Mouse (Mus musculus) liver, embryonic 14.5 days (tissue): Measurements from ENCODE around the gene B4galt4. TPM values are rescaled to one million over a fixed set of nuclear protein-coding genes. Genes with fewer than 3 reads are reported as not detected.

Experiments used
- ATAC-seq: fragments of 200-750 bp; cut with Nextera tagmentation; 2 replicates; pipeline ENCODE4 v1.8.0; 2017; ENCODE audit warnings: moderate number of reproducible peaks, mild to moderate bottlenecking, moderate library complexity; ENCODE audit not compliant: insufficient read depth
- DNase-seq, 3 experiments: peaks; one replicate each; pipeline ENCODE4 v3.0.0-alpha.2; 2012 to 2013; ENCODE audit warnings: low read depth in 3 of 3, low spot score in 3 of 3
- H3K27ac ChIP-seq: fragments of 300-500 bp; sonication (generic); 2 replicates; pipeline ENCODE4 v1.5.1; 2014; ENCODE audit warnings: moderate library complexity, mild to moderate bottlenecking, control low read depth, inconsistent platforms
- H3K27me3 ChIP-seq: fragments of 300-500 bp; sonication (generic); 2 replicates; pipeline ENCODE4 v1.6.1; 2014; ENCODE audit warnings: mild to moderate bottlenecking, low read length, moderate library complexity; ENCODE audit not compliant: control insufficient read depth, insufficient read depth
- H3K36me3 ChIP-seq: fragments of 300-500 bp; sonication (generic); replicated peaks from 2 replicates; pipeline ENCODE4 v1.6.1; 2014; ENCODE audit warnings: low read depth; ENCODE audit not compliant: control insufficient read depth, insufficient read depth
- H3K4me1 ChIP-seq, 2 experiments: fragments of 200-500 bp in 1 of 2; fragments of 300-500 bp in 1 of 2; sonication (generic) in 1 of 2; replicated peaks; 2 replicates each; pipeline ENCODE4 v1.6.1; 2012 to 2014; ENCODE audit warnings: antibody characterized with exemption in 1 of 2, inconsistent platforms in 1 of 2, low read length in 1 of 2; ENCODE audit not compliant: control insufficient read depth in 2 of 2, insufficient read depth in 2 of 2
- H3K4me2 ChIP-seq: fragments of 300-500 bp; sonication (generic); 2 replicates; pipeline ENCODE4 v1.6.1; 2014; ENCODE audit warnings: low read depth, mild to moderate bottlenecking, control low read depth, moderate library complexity
- H3K4me3 ChIP-seq, 2 experiments: fragments of 200-500 bp in 1 of 2; fragments of 300-500 bp in 1 of 2; sonication (generic) in 1 of 2; 2 replicates each; pipeline ENCODE4 v1.5.1; 2012 to 2014; ENCODE audit warnings: low read depth in 2 of 2, low read length in 2 of 2, mild to moderate bottlenecking in 2 of 2, control low read depth in 1 of 2, inconsistent platforms in 1 of 2, moderate library complexity in 1 of 2; ENCODE audit not compliant: insufficient read depth in 1 of 2
- H3K9ac ChIP-seq: fragments of 300-500 bp; sonication (generic); replicated peaks from 2 replicates; pipeline ENCODE4 v1.6.1; 2014; ENCODE audit warnings: mild to moderate bottlenecking, control low read depth, moderate library complexity
- H3K9me3 ChIP-seq: fragments of 300-500 bp; sonication (generic); 2 replicates; pipeline ENCODE4 v1.6.1; 2016; ENCODE audit warnings: low read length, mixed read lengths; ENCODE audit not compliant: control insufficient read depth
- CTCF ChIP-seq: IDR thresholded peaks from 2 replicates; pipeline ENCODE4 v1.5.1; 2016; ENCODE audit warnings: antibody characterized with exemption, low read depth, control low read depth
- EP300 ChIP-seq: IDR thresholded peaks from 2 replicates; pipeline ENCODE4 v1.6.1; 2016; ENCODE audit warnings: antibody characterized with exemption, low read depth
- WGBS: fragments of 180-500 bp; shearing (Covaris S2); extraction: QIAGEN DNeasy Blood & Tissue Kit; methylation state at CpG from one replicate; pipeline ENCODE4 v1.1.7; 2014; ENCODE audit not compliant: insufficient replicate concordance; 5-methylcytosine and 5-hydroxymethylcytosine counted together
- polyA plus RNA-seq, 2 experiments: library from polyadenylated mRNA; depleted of rRNA in 1 of 2; stranded (reverse) in 1 of 2; unstranded in 1 of 2; fragments of >200 nt; fragmentation: Nextera tagmentation in 1 of 2; extraction: Ambion mirVana in 1 of 2; gene quantifications; 2 replicates each; pipeline versions ENCODE4 v1.2.1 to v1.2.3; 2012 to 2014

The B4galt4 gene
- polyA plus RNA-seq, 2 experiments: 1.3 to 2.3 TPM

DNA sequence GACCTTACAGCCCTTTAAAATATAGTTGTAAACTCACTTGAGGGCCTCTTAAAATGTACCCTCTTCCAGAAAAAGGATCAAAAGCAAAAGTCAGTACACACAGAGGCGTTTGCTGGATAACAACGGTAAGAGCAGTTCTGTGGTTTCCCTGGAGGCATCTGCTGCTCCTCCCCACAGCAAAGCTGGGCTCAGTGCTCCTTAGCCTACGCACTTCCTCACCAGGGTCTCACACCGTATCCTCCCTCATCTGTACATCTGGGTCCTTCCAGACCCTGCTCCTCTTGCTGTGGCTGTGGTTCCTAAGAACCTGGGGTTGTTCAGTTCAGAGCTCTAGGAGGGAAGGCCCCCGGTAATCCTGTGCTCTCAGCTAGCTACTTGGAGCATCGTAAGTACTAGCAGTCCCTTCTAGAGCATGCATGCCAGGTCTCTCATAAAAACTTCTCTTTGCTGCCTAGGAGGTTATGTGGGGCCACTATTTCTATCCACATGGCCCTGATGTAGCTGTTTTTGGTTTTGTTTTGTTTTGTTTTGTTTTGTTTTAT lies 18.8 kb downstream of the B4galt4 start:
- TF ChIP-seq EP300 (no peak), CTCF (no peak)
- no peak overlapping the region for H3K27ac ChIP-seq
- no peaks in the 10 kb centered on the region for H3K36me3 ChIP-seq
- peaks cover 0 to 11% of the 10 kb centered on the region in 2 experiments; a peak in 2 of 4 replicates for H3K4me1 ChIP-seq
- H3K9me3 ChIP-seq: no peaks in the 10 kb centered on the region
- H3K4me2 ChIP-seq: no peak overlapping the region
- no peaks in the 10 kb centered on the region; the same call in 1 of the 2 replicates for H3K27me3 ChIP-seq
- no peak overlapping the region for H3K4me3 ChIP-seq
- no peak overlapping the region for H3K9ac ChIP-seq
- ATAC-seq (no peak), DNase-seq (no peak)
- 28% methylated on average over 6 of the region's 6 CpGs for WGBS

DNA sequence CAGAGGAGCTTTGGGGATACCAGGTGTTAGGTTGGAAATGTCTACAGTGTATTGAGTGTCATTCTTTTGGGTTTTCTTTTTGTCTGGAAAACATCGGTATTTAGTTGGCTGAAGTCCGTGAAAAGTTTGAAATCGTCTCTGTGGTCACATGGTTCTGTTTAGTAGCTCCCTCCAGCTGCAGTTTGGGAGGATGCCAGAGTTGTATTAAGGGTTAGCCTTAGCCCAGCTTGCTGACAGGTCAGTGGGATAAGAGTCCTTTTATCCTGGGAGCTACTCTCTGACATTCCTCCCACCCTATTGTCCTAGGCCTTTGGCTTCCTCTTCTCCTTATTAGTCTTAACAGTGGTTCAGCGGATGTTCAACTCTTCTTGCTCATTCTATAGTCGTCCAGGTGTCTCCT lies 19.9 kb downstream of the B4galt4 start:
- Histone ChIP-seq H3K27ac (no peak overlapping the region), H3K36me3 (no peaks in the 10 kb centered on the region), H3K27me3 (no peaks in the 10 kb centered on the region; the same call in 1 of the 2 replicates), H3K4me1 (peaks cover 0 to 4% of the 10 kb centered on the region in 2 experiments; a peak in 2 of 4 replicates), H3K9me3 (no peaks in the 10 kb centered on the region), H3K4me2 (no peak overlapping the region), H3K4me3 (no peak overlapping the region), H3K9ac (no peak overlapping the region)
- ATAC-seq (no peak), DNase-seq (no peak)
- TF ChIP-seq EP300 (no peak), CTCF (no peak)
- WGBS: 72% methylated on average over 5 of the region's 5 CpGs

DNA sequence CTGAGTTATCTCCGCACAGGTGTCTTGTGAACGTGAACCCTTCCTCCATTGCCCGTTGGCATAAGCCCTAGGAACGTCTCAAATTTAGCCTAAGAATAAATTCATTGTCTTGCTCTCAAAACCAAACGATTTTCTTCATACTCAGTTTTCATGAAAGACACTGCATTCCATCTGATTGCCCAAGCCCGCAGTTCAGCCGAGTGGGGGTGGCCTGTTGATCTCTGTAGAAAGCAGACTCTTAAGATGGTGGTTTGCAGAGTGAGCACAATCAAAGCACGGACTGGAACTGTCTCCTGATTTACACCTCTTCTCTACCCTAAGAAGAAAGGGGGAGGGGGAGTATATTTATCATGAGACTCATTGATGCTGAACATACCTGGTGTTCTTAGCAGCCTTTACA lies 20.3 kb downstream of the B4galt4 start:
- TF ChIP-seq CTCF (no peak), EP300 (no peak)
- DNase-seq: no peak
- Histone ChIP-seq H3K9me3 (no peaks in the 10 kb centered on the region), H3K9ac (no peak overlapping the region), H3K27ac (no peak overlapping the region), H3K4me1 (peaks cover 0 to 4% of the 10 kb centered on the region in 2 experiments; a peak in 2 of 4 replicates), H3K4me3 (no peak overlapping the region), H3K27me3 (no peaks in the 10 kb centered on the region; the same call in 1 of the 2 replicates), H3K4me2 (no peak overlapping the region), H3K36me3 (no peaks in the 10 kb centered on the region)
- no peak for ATAC-seq
- WGBS: 64% methylated on average over 8 of the region's 8 CpGs

DNA sequence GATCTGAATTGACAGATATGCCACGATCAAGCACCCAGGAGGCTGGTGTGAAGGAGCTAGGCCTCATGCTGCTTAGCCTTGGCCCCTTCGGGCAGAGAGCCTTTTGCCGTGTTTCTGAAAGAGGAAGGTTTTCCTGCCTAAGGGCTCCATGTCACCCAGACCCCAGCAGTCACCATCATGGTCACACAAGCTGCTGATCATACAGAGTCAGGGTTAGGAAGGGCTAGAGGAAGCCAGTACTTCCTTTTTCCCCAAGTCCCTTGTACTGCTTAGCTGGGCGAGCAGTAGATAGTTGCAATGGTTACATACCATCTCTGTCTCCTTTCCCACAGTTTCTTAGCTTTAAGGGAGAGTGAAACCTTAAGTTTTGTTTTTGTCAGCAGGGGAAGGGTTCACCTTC lies 21.4 kb downstream of the B4galt4 start:
- H3K27me3 ChIP-seq: no peaks in the 10 kb centered on the region; the same call in 1 of the 2 replicates
- no peak overlapping the region for H3K4me3 ChIP-seq
- H3K36me3 ChIP-seq: no peaks in the 10 kb centered on the region
- H3K4me2 ChIP-seq: no peak overlapping the region
- ATAC-seq: no peak
- TF ChIP-seq EP300 (no peak), CTCF (no peak)
- no peak overlapping the region for H3K27ac ChIP-seq
- no peaks in the 10 kb centered on the region for H3K9me3 ChIP-seq
- DNase-seq: no peak
- no peaks in the 10 kb centered on the region; a peak in 2 of 4 replicates for H3K4me1 ChIP-seq
- WGBS: 35% methylated on average over 4 of the region's 4 CpGs
- H3K9ac ChIP-seq: no peak overlapping the region

DNA sequence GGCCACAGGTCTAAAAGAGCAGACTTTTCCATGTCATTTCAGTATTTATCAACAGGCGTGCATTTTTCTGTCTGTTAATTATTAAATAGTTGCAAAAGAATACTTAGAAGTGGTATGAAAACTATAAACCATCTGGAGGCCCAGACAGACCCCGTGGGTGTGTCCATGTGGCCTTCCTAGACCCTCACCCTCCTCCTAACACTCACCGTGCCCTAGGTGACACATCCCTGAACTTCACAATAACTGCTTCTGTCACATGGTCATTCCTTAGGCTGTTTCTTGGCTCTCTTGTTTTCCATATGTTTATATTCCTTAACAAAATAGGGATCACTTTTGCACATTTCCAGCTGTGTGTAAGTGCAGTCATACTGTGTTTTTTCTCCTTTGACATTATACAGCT lies 24.6 kb downstream of the B4galt4 start:
- H3K4me1 ChIP-seq: no peaks in the 10 kb centered on the region; a peak in 1 of 4 replicates
- TF ChIP-seq CTCF: no peak
- no peak for TF ChIP-seq EP300
- H3K4me2 ChIP-seq: no peak overlapping the region
- H3K9me3 ChIP-seq: no peaks in the 10 kb centered on the region
- 46% methylated on average over 3 of the region's 3 CpGs for WGBS
- no peaks in the 10 kb centered on the region for H3K36me3 ChIP-seq
- H3K27ac ChIP-seq: no peak overlapping the region
- ATAC-seq: no peak
- no peak overlapping the region for H3K9ac ChIP-seq
- no peak overlapping the region for H3K4me3 ChIP-seq
- no peaks in the 10 kb centered on the region for H3K27me3 ChIP-seq
- no peak for DNase-seq
